Mouse (Mus musculus) forebrain, postnatal 0 days (tissue): ENCODE data around the gene Gorasp2. TPM values are rescaled to one million over a fixed set of nuclear protein-coding genes. Genes with fewer than 3 reads are reported as not detected.

ENCODE experiments used
- ATAC-seq: fragments of 200-750 bp; cut with Nextera tagmentation; 2 replicates; pipeline ENCODE4 v1.8.0; 2017; ENCODE audit warnings: mild to moderate bottlenecking, moderate library complexity
- DNase-seq: peaks from one replicate; pipeline ENCODE4 v3.0.0-alpha.2; 2015
- H3K27ac ChIP-seq: fragments of 300-500 bp; sonication (generic); 2 replicates; pipeline ENCODE4 v1.5.1; 2014; ENCODE audit warnings: low read depth, mild to moderate bottlenecking, antibody characterized with exemption, low read length, moderate library complexity, mixed read lengths
- H3K27me3 ChIP-seq: fragments of 300-500 bp; sonication (generic); 2 replicates; pipeline ENCODE4 v1.6.1; 2014; ENCODE audit warnings: mild to moderate bottlenecking, low read length, mixed read lengths; ENCODE audit not compliant: insufficient read depth
- H3K36me3 ChIP-seq: fragments of 300-500 bp; sonication (generic); 2 replicates; pipeline ENCODE4 v1.6.1; 2014; ENCODE audit warnings: mild to moderate bottlenecking, moderate library complexity; ENCODE audit not compliant: insufficient read depth
- H3K4me1 ChIP-seq: fragments of 300-500 bp; sonication (generic); 2 replicates; pipeline ENCODE4 v1.6.1; 2014; ENCODE audit warnings: antibody characterized with exemption; ENCODE audit not compliant: insufficient read depth
- H3K4me2 ChIP-seq: fragments of 300-500 bp; sonication (generic); 2 replicates; pipeline ENCODE4 v1.6.1; 2014; ENCODE audit warnings: low read depth, mild to moderate bottlenecking, moderate library complexity
- H3K4me3 ChIP-seq: fragments of 300-500 bp; sonication (generic); 2 replicates; pipeline ENCODE4 v1.5.1; 2014; ENCODE audit warnings: low read depth, low read length, mixed read lengths
- H3K9ac ChIP-seq: fragments of 300-500 bp; sonication (generic); 2 replicates; pipeline ENCODE4 v1.6.1; 2014; ENCODE audit warnings: mild to moderate bottlenecking
- H3K9me3 ChIP-seq: fragments of 300-500 bp; sonication (generic); 2 replicates; pipeline ENCODE4 v1.6.1; 2016; ENCODE audit warnings: low read length
- CTCF ChIP-seq: sonication (generic); IDR thresholded peaks from 2 replicates; pipeline ENCODE4 v1.5.1; 2016; ENCODE audit warnings: antibody characterized with exemption, control low read depth, low read depth
- WGBS: fragments of 180-500 bp; shearing (Covaris S2); extraction: QIAGEN DNeasy Blood & Tissue Kit; methylation state at CpG from one replicate; pipeline ENCODE4 v1.1.7; 2014; 5-methylcytosine and 5-hydroxymethylcytosine counted together
- polyA plus RNA-seq: library from polyadenylated mRNA; unstranded; fragments of >200 nt; fragmentation: Nextera tagmentation; extraction: Ambion mirVana; gene quantifications from 2 replicates; pipeline ENCODE4 v1.2.1, GENCODE M21; 2015
- total RNA-seq: library from RNA; depleted of rRNA; stranded (reverse); fragments of >200 nt; gene quantifications from 2 replicates; pipeline ENCODE4 v1.2.3, GENCODE M21; 2014

Gorasp2 gene
- total and polyA plus RNA-seq, 2 experiments from 2014 or later = 82.2 to 166 TPM

- no peaks in the 10 kb centered on the region for H3K4me1 ChIP-seq
- H3K36me3 ChIP-seq = no peaks in the 10 kb centered on the region
- ATAC-seq = no peak
- H3K4me3 ChIP-seq = no peak overlapping the region
- DNase-seq = no peak
- no peak overlapping the region for H3K27ac ChIP-seq
- 49% methylated on average over 5 of the region's 5 CpGs for WGBS
- no peaks in the 10 kb centered on the region for H3K27me3 ChIP-seq
- H3K4me2 ChIP-seq = no peak overlapping the region
- H3K9me3 ChIP-seq = no peaks in the 10 kb centered on the region
- H3K9ac ChIP-seq = no peak overlapping the region
- no peak for TF ChIP-seq CTCF
These were observed 41.0 kb downstream of the Gorasp2 start for GRCm38 (mm10) chr2:70702403-70702802.

GRCm38 (mm10) chr2:70708986-70709730, 47.8 kb downstream of the Gorasp2 start:
- no peak for ATAC-seq
- WGBS = 81% methylated on average over 13 of the region's 13 CpGs
- H3K27ac ChIP-seq = no peak overlapping the region
- no peak for TF ChIP-seq CTCF
- DNase-seq = no peak
- no peak overlapping the region for H3K4me3 ChIP-seq
- no peak overlapping the region for H3K4me2 ChIP-seq
- H3K9ac ChIP-seq = no peak overlapping the region
- H3K9me3 ChIP-seq = no peaks in the 10 kb centered on the region
- H3K4me1 ChIP-seq = no peaks in the 10 kb centered on the region
- H3K27me3 ChIP-seq = no peaks in the 10 kb centered on the region
- H3K36me3 ChIP-seq = peaks cover 23% of the 10 kb centered on the region

GRCm38 (mm10) chr2:70710236-70710635, 48.9 kb downstream of the Gorasp2 start:
- no peak overlapping the region for H3K4me3 ChIP-seq
- ATAC-seq = no peak
- no peaks in the 10 kb centered on the region for H3K27me3 ChIP-seq
- 95% methylated on average over 7 of the region's 7 CpGs for WGBS
- H3K4me2 ChIP-seq = no peak overlapping the region
- peaks cover 28% of the 10 kb centered on the region for H3K36me3 ChIP-seq
- no peak for TF ChIP-seq CTCF
- H3K4me1 ChIP-seq = no peaks in the 10 kb centered on the region
- no peak overlapping the region for H3K9ac ChIP-seq
- DNase-seq = no peak
- H3K9me3 ChIP-seq = no peaks in the 10 kb centered on the region
- H3K27ac ChIP-seq = no peak overlapping the region

- H3K27me3 ChIP-seq = no peaks in the 10 kb centered on the region
- 95% methylated on average over 4 of the region's 4 CpGs for WGBS
- H3K36me3 ChIP-seq = peaks cover 34% of the 10 kb centered on the region
- DNase-seq (no peak), ATAC-seq (no peak)
- H3K4me2 ChIP-seq = no peak overlapping the region
- H3K9me3 ChIP-seq = no peaks in the 10 kb centered on the region
- H3K4me3 ChIP-seq = no peak overlapping the region
- no peaks in the 10 kb centered on the region for H3K4me1 ChIP-seq
- TF ChIP-seq CTCF = no peak
- H3K27ac ChIP-seq = no peak overlapping the region
- H3K9ac ChIP-seq = no peak overlapping the region
These were observed 49.5 kb downstream of the Gorasp2 start for GRCm38 (mm10) chr2:70710878-70711277.

GRCm38 (mm10) chr2:70723610-70724243, 62.4 kb downstream of the Gorasp2 start:
- H3K27ac ChIP-seq = no peak overlapping the region
- 91% methylated on average over 9 of the region's 9 CpGs for WGBS
- no peak overlapping the region for H3K9ac ChIP-seq
- no peaks in the 10 kb centered on the region for H3K9me3 ChIP-seq
- TF ChIP-seq CTCF = no peak
- no peaks in the 10 kb centered on the region for H3K4me1 ChIP-seq
- no peak overlapping the region for H3K4me3 ChIP-seq
- no peaks in the 10 kb centered on the region for H3K27me3 ChIP-seq
- DNase-seq = no peak
- no peak overlapping the region for H3K4me2 ChIP-seq
- ATAC-seq = no peak
- H3K36me3 ChIP-seq = peaks cover 23% of the 10 kb centered on the region

- no peak overlapping the region for H3K4me2 ChIP-seq
- no peak for TF ChIP-seq CTCF
- no peak overlapping the region for H3K9ac ChIP-seq
- WGBS = 83% methylated on average over 2 of the region's 2 CpGs
- H3K36me3 ChIP-seq = peaks cover 23% of the 10 kb centered on the region
- DNase-seq (no peak), ATAC-seq (no peak)
- H3K4me3 ChIP-seq = no peak overlapping the region
- no peaks in the 10 kb centered on the region for H3K4me1 ChIP-seq
- H3K27ac ChIP-seq = no peak overlapping the region
- H3K27me3 ChIP-seq = no peaks in the 10 kb centered on the region
- no peaks in the 10 kb centered on the region for H3K9me3 ChIP-seq
These were observed 65.7 kb downstream of the Gorasp2 start for GRCm38 (mm10) chr2:70727089-70727488.

GRCm38 (mm10) chr2:70735534-70735933, 74.2 kb downstream of the Gorasp2 start:
- TF ChIP-seq CTCF = no peak
- H3K27me3 ChIP-seq = no peaks in the 10 kb centered on the region
- DNase-seq (no peak), ATAC-seq (no peak)
- H3K9me3 ChIP-seq = no peaks in the 10 kb centered on the region
- WGBS = 91% methylated on average over 4 of the region's 4 CpGs
- no peak overlapping the region for H3K9ac ChIP-seq
- H3K4me1 ChIP-seq = no peaks in the 10 kb centered on the region
- 0 out of 2 replicates have a peak, but pooled peaks cover 6% of the 10 kb centered on the region for H3K36me3 ChIP-seq
- no peak overlapping the region for H3K4me3 ChIP-seq
- H3K27ac ChIP-seq = no peak overlapping the region
- H3K4me2 ChIP-seq = no peak overlapping the region
